Mouse (Mus musculus): ENCODE results near the gene Ninj1.

GRCm38 (mm10) chr13:49205381-49205998 lies 18.2 kb downstream of the Ninj1 start:
- TF ChIP-seq EP300 (IDR thresholded peaks at IDR 0.05; ENCODE audit: low read depth): no peak
- TF ChIP-seq CTCF (IDR thresholded peaks at IDR 0.05; ENCODE audit: low read depth): peak; percentile 96
